Mouse (Mus musculus): Measurements from ENCODE around the gene Lhx1.
A peak's percentile ranks its signal among the peaks of the same experiment; 100 is the strongest.

The Lhx1 gene

GRCm38 (mm10) chr11:84526976-84527860, 1.9 kb upstream of the Lhx1 start:
- no peak for DNase-seq (ENCODE audit: extremely low spot score, low read depth, low spot score)

GRCm38 (mm10) chr11:84526451-84526850, 1.1 kb upstream of the Lhx1 start:
- DNase-seq (ENCODE audit: extremely low spot score, low read depth, low spot score), result no peak

GRCm38 (mm10) chr11:84524511-84525270, 644 bp downstream of the Lhx1 start:
- no peak for DNase-seq (ENCODE audit: extremely low spot score, low read depth, low spot score)

GRCm38 (mm10) chr11:84523841-84524510, 1.4 kb downstream of the Lhx1 start:
- DNase-seq (ENCODE audit: extremely low spot score, low read depth, low spot score), result no peak

GRCm38 (mm10) chr11:84523321-84523831, 2.0 kb downstream of the Lhx1 start:
- no peak for DNase-seq (ENCODE audit: extremely low spot score, low read depth, low spot score)

- no peak for DNase-seq (ENCODE audit: extremely low spot score, low read depth, low spot score)
These were observed 2.6 kb downstream of the Lhx1 start for GRCm38 (mm10) chr11:84522577-84523320.

- no peak for DNase-seq (ENCODE audit: extremely low spot score, low read depth, low spot score)
These were observed 3.5 kb downstream of the Lhx1 start for GRCm38 (mm10) chr11:84521751-84522299.

- DNase-seq (ENCODE audit: extremely low spot score, low read depth, low spot score), result no peak
These were observed 4.3 kb downstream of the Lhx1 start for GRCm38 (mm10) chr11:84521071-84521390.

- no peak for DNase-seq (ENCODE audit: extremely low spot score, low read depth, low spot score)
These were observed 4.9 kb downstream of the Lhx1 start for GRCm38 (mm10) chr11:84520269-84521070.

GRCm38 (mm10) chr11:84519576-84520268, 5.6 kb downstream of the Lhx1 start:
- no peak for DNase-seq (ENCODE audit: extremely low spot score, low read depth, low spot score)

GRCm38 (mm10) chr11:84519036-84519435, 6.3 kb downstream of the Lhx1 start:
- DNase-seq (ENCODE audit: extremely low spot score, low read depth, low spot score), result no peak

- no peak for DNase-seq (ENCODE audit: extremely low spot score, low read depth, low spot score)
These were observed 7.1 kb downstream of the Lhx1 start for GRCm38 (mm10) chr11:84518261-84518660.

- DNase-seq (ENCODE audit: extremely low spot score, low read depth, low spot score), result no peak
These were observed 7.9 kb downstream of the Lhx1 start for GRCm38 (mm10) chr11:84517431-84517830.

- no peak for DNase-seq (ENCODE audit: extremely low spot score, low read depth, low spot score)
These were observed 8.7 kb downstream of the Lhx1 start for GRCm38 (mm10) chr11:84516501-84517240.

GRCm38 (mm10) chr11:84513171-84514116, 11.9 kb downstream of the Lhx1 start, which contains the start of gene Aatf:
TSS of gene Aatf (minus strand) at chr11:84513522.
- peak; percentile 96 for DNase-seq (ENCODE audit: extremely low spot score, low read depth, low spot score)

- no peak for DNase-seq (ENCODE audit: extremely low spot score, low read depth, low spot score)
These were observed 13.3 kb downstream of the Lhx1 start for GRCm38 (mm10) chr11:84512031-84512430.

GRCm38 (mm10) chr11:84504296-84504695, 21.0 kb downstream of the Lhx1 start:
- no peak for DNase-seq (ENCODE audit: extremely low spot score, low read depth, low spot score)

All from hindlimb bud, embryonic 11.5 days (tissue).